Mouse (Mus musculus) stomach, embryonic 15.5 days (tissue): ENCODE measurements at regions not wholly inside any gene's neighbourhood (a gene's known extent, or its start where the extent isn't known, plus 50 kb on each side); places are given as distances from the start of the nearest gene placed in this dataset.
"Not testable (repeated sequence)": the region's sequence is repeated elsewhere in the genome, so short reads cannot be mapped to it uniquely, and the experiment has no call there.

Experiments
- ATAC-seq: fragments of 200-750 bp; cut with Nextera tagmentation; 2 replicates; pipeline ENCODE4 v1.8.0; 2017; ENCODE audit warnings: low read depth, moderate number of reproducible peaks, moderate TSS enrichment; ENCODE audit not compliant: insufficient read depth, low FRiP score
- H3K27ac ChIP-seq: fragments of 300-500 bp; sonication (generic); 2 replicates; pipeline ENCODE4 v1.5.1; 2015; ENCODE audit warnings: mild to moderate bottlenecking, inconsistent platforms
- H3K27me3 ChIP-seq: fragments of 300-500 bp; sonication (generic); replicated peaks from 2 replicates; pipeline ENCODE4 v1.6.1; 2015; ENCODE audit warnings: inconsistent platforms
- H3K36me3 ChIP-seq: fragments of 300-500 bp; sonication (generic); 2 replicates; pipeline ENCODE4 v1.6.1; 2015; ENCODE audit warnings: inconsistent platforms
- H3K4me1 ChIP-seq: fragments of 300-500 bp; sonication (generic); 2 replicates; pipeline ENCODE4 v1.6.1; 2015; ENCODE audit warnings: inconsistent platforms
- H3K4me2 ChIP-seq: fragments of 300-500 bp; sonication (generic); 2 replicates; pipeline ENCODE4 v1.6.1; 2015; ENCODE audit warnings: mild to moderate bottlenecking, inconsistent platforms
- H3K4me3 ChIP-seq: fragments of 300-500 bp; sonication (generic); replicated peaks from 2 replicates; pipeline ENCODE4 v1.5.1; 2015; ENCODE audit warnings: inconsistent platforms
- H3K9ac ChIP-seq: fragments of 300-500 bp; sonication (generic); 2 replicates; pipeline ENCODE4 v1.6.1; 2015; ENCODE audit warnings: inconsistent platforms
- H3K9me3 ChIP-seq: fragments of 300-500 bp; sonication (generic); 2 replicates; pipeline ENCODE4 v1.6.1; 2016; ENCODE audit warnings: inconsistent platforms
- WGBS: fragments of 180-500 bp; shearing (Covaris S2); methylation state at CpG from one replicate; pipeline ENCODE4 v1.1.7; 2015; 5-methylcytosine and 5-hydroxymethylcytosine counted together

- H3K9me3 ChIP-seq, H3K36me3 ChIP-seq, H3K4me3 ChIP-seq, H3K27me3 ChIP-seq, H3K4me1 ChIP-seq, H3K9ac ChIP-seq, H3K27ac ChIP-seq, H3K4me2 ChIP-seq: not testable (repeated sequence)
- peak; percentile 84 for ATAC-seq
- WGBS: no CpG with 5 or more reads among the region's 21 CpGs
Measured at GRCm38 (mm10) chr4:122122739-122123138, 500.8 kb upstream of the Gm12887 start.
